Mouse (Mus musculus) stomach, postnatal 0 days (tissue): ENCODE measurements at regions not wholly inside any gene's neighbourhood (a gene's known extent, or its start where the extent isn't known, plus 50 kb on each side); places are given as distances from the start of the nearest gene placed in this dataset.

Experiments
- CTCF ChIP-seq: IDR thresholded peaks from 2 replicates; pipeline ENCODE4 v1.5.1; 2016; ENCODE audit warnings: antibody characterized with exemption, low read depth, mild to moderate bottlenecking, moderate library complexity
- EP300 ChIP-seq: optimal IDR thresholded peaks from 2 replicates; pipeline ENCODE3; 2016; ENCODE audit warnings: antibody characterized with exemption

DNA sequence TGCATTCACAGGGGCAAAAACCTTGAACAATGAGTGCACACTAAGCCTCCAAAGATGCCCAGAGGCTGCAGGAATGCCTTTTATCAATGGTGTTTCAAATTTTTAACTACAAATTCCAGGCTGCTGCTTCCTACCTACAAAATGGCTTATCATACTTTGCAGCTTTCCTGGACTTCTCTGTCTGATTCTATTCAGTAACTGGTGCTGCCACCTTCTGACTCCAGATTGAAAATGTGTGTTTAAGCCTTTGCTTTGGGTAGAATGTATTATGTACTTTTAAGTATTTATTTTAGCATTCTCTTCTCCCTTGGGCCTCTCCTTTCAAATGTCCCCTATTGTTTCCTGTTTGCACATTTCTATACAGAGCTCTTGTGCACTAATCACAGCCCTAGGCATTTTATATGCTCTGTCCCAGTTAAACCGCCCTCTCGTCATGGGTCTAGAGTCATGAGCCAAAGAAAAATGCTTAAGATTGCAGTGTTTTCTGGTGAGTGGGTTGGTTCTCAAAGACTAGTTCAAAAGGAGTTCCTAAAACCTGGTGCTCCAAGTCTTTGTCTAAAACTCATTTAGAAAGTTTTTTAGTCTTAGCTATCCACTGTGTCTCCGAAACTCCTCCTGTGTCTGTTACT, 472.3 kb upstream of the Dpp10 start:
- peak; percentile 34; the same call in 1 of the 2 replicates for TF ChIP-seq CTCF
- no peak for TF ChIP-seq EP300
